Mouse (Mus musculus) CD4-positive naive resting alpha-beta T cell, adult 76 days (primary cell): Measurements from ENCODE around the gene Gh. TPM values are rescaled to one million over a fixed set of nuclear protein-coding genes. Genes with fewer than 3 reads are reported as not detected.

Source experiments
- total RNA-seq: library from RNA; stranded (reverse); gene quantifications from one replicate; pipeline ENCODE4 v1.2.4, GENCODE M21; 2023

The Gh gene
- not detected for total RNA-seq

GRCm38 (mm10) chr11:106301765-106302164, at the start of gene Gh:
Gene Gh (minus strand): TSS chr11:106301865.

GRCm38 (mm10) chr11:106314333-106314812, 12.7 kb upstream of the Gh start, which contains the start of gene Cd79b:
Gene Cd79b (minus strand): TSS chr11:106314762.

GRCm38 (mm10) chr11:106276454-106276853, 25.2 kb downstream of the Gh start, which contains the start of gene Tcam1:
Gene Tcam1 (plus strand): TSS chr11:106276672.

GRCm38 (mm10) chr11:106272644-106273310, 28.9 kb downstream of the Gh start, which contains the start of gene Smarcd2:
Gene Smarcd2 (minus strand): TSS chr11:106272972.

GRCm38 (mm10) chr11:106255685-106256451, 45.8 kb downstream of the Gh start, which contains the start of the genes Ftsj3 and Psmc5:
Gene Ftsj3 (minus strand): TSS chr11:106256079.
Gene Psmc5 (plus strand): TSS chr11:106256154.

Other genes with a start within 250 kb of the Gh start
- 6.7 TPM for gene Taco1, start 235.8 kb downstream of the Gh start, total RNA-seq
- 162 TPM for gene Map3k3, start 217.3 kb downstream of the Gh start, total RNA-seq
- 10.1 TPM for gene Gm10840, start 141.0 kb downstream of the Gh start, total RNA-seq
- gene Limd2, start 141.0 kb downstream of the Gh start, total RNA-seq, result 704 TPM
- gene Strada, start 99.7 kb downstream of the Gh start, total RNA-seq, result 27.3 TPM
- 40.0 TPM for gene Ccdc47, start 85.5 kb downstream of the Gh start, total RNA-seq
- gene Ddx42, start 84.9 kb downstream of the Gh start, total RNA-seq, result 82.3 TPM
- 73.6 TPM for gene Ftsj3, start 45.8 kb downstream of the Gh start, total RNA-seq
- gene Psmc5, start 45.7 kb downstream of the Gh start, total RNA-seq, result 50.6 TPM
- 96.8 TPM for gene Smarcd2, start 28.9 kb downstream of the Gh start, total RNA-seq
- not detected for gene Tcam1, start 25.2 kb downstream of the Gh start, total RNA-seq
- gene Cd79b, start 12.9 kb upstream of the Gh start, total RNA-seq, result 73.1 TPM
- 1.5 TPM for gene Scn4a, start 51.4 kb upstream of the Gh start, total RNA-seq
- gene Prr29, start 63.6 kb upstream of the Gh start, total RNA-seq, result not detected
- gene Icam2, start 86.2 kb upstream of the Gh start, total RNA-seq, result 64.7 TPM
- gene Ern1, start 186.0 kb upstream of the Gh start, total RNA-seq, result 19.5 TPM